Mouse (Mus musculus) C2C12 (cell line): ENCODE measurements around the gene Igfn1.

Experiments used
- CEBPB ChIP-seq: IDR thresholded peaks from one replicate; pipeline ENCODE4 v1.6.1; 2011; ENCODE audit warnings: low read depth, mild to moderate bottlenecking, control low read depth, moderate library complexity
- CTCF ChIP-seq: IDR thresholded peaks from one replicate; pipeline ENCODE4 v1.5.1; 2011; ENCODE audit not compliant: control insufficient read depth, insufficient read depth, insufficient read length
- FOSL1 ChIP-seq: IDR thresholded peaks from one replicate; pipeline ENCODE4 v1.8.0; 2011; ENCODE audit warnings: mild to moderate bottlenecking, low read length; ENCODE audit not compliant: poor library complexity, insufficient read depth, severe bottlenecking
- MAX ChIP-seq: IDR thresholded peaks from one replicate; pipeline ENCODE4 v1.6.1; 2011; ENCODE audit warnings: mild to moderate bottlenecking, control low read depth
- MYOD1 ChIP-seq: IDR thresholded peaks from one replicate; pipeline ENCODE4 v1.6.1; 2011; ENCODE audit warnings: low read depth; ENCODE audit not compliant: control insufficient read depth, insufficient read length
- MYOG ChIP-seq: IDR thresholded peaks from one replicate; pipeline ENCODE4 v1.6.1; 2011; ENCODE audit not compliant: control insufficient read depth, insufficient read length; ENCODE audit errors: extremely low read depth
- USF1 ChIP-seq: IDR thresholded peaks from one replicate; pipeline ENCODE4 v1.6.1; 2011; ENCODE audit warnings: low read depth, mild to moderate bottlenecking, control low read depth, moderate library complexity

- TF ChIP-seq CTCF, result no peak
- TF ChIP-seq USF1, result no peak
- TF ChIP-seq MAX, result no peak
- no peak for TF ChIP-seq MYOG
- no peak for TF ChIP-seq CEBPB
- no peak for TF ChIP-seq FOSL1
- no peak for TF ChIP-seq MYOD1
Measured at GRCm38 (mm10) chr1:135964561-135964960, 41.6 kb downstream of the Igfn1 start.
